Mouse (Mus musculus) adrenal gland, adult 18-20 months (tissue): ENCODE results near the gene Hspa13. TPM values are rescaled to one million over a fixed set of nuclear protein-coding genes. Genes with fewer than 3 reads are reported as not detected.

ENCODE experiments used
- DNase-seq, 2 experiments: peaks; one replicate each; pipeline ENCODE4 v3.0.0; 2021 to 2022; ENCODE audit warnings: low spot score in 2 of 2
- long read RNA-seq, 2 experiments: library from polyadenylated mRNA; stranded (forward); transcript quantifications; one replicate each; pipeline ENCODE4 v2.0.0; 2021
- microRNA-seq, 2 experiments: library from miRNA; unstranded; fragments of <30 nt; microRNA quantifications; one replicate each; pipeline ENCODE4 v1.2.0; 2021; ENCODE audit warnings: borderline number of aligned reads in 2 of 2
- total RNA-seq, 2 experiments: library from RNA; stranded (reverse); gene quantifications; 1 replicate in 1 of 2; 2 replicates in 1 of 2; pipeline ENCODE4 v1.2.3; 2021

Hspa13 gene
- 10 to 100 TPM; 35.9 to 44.5 TPM for total RNA-seq
- long read RNA-seq, experiment 1, full-length matches to known transcripts: 19 of 22 reads
- long read RNA-seq, experiment 1, partial matches to known transcripts: 1 of 22 reads
- long read RNA-seq, experiment 1, other reads (novel, unspliced or antisense): 2 of 22 reads
- long read RNA-seq, experiment 2, full-length matches to known transcripts: 49 of 60 reads
- long read RNA-seq, experiment 2, partial matches to known transcripts: 4 of 60 reads
- long read RNA-seq, experiment 2, other reads (novel, unspliced or antisense): 7 of 60 reads

- peak; percentile 92 for DNase-seq
Observed at GRCm38 (mm10) chr16:75766388-75767249, at the start of gene Hspa13. Gene Hspa13, minus strand, starts transcription at chr16:75767104.

- DNase-seq: no peak
Observed at GRCm38 (mm10) chr16:75779271-75779670, 12.4 kb upstream of the Hspa13 start.

GRCm38 (mm10) chr16:75773222-75773621 lies 6.3 kb upstream of the Hspa13 start:
- DNase-seq: no peak

GRCm38 (mm10) chr16:75767250-75768002 lies 522 bp upstream of the Hspa13 start:
- no peak for DNase-seq

GRCm38 (mm10) chr16:75752876-75753275 lies 14.0 kb downstream of the Hspa13 start:
- DNase-seq: no peak

- no peak for DNase-seq
Observed at GRCm38 (mm10) chr16:75750103-75750502, 16.8 kb downstream of the Hspa13 start.

GRCm38 (mm10) chr16:75748926-75749325 lies 18.0 kb downstream of the Hspa13 start:
- DNase-seq: no peak

GRCm38 (mm10) chr16:75744014-75744413 lies 22.9 kb downstream of the Hspa13 start:
- DNase-seq: no peak

- DNase-seq: peak in 1 of 2 experiments; percentile 3
Observed at GRCm38 (mm10) chr16:75717405-75718173, 49.3 kb downstream of the Hspa13 start.

- DNase-seq: peak; percentile 26 to 36
Observed at GRCm38 (mm10) chr16:75696176-75696575, 70.7 kb downstream of the Hspa13 start.

Small RNA genes lying within 50 kb of the gene (microRNA-seq; reads per million reads assigned to microRNA genes)
- gene Gm22923: 0 reads per million in 2 experiments

Other genes starting within 250 kb of the Hspa13 start
- not detected for gene Lipi, start 181.0 kb downstream of the Hspa13 start, total RNA-seq
- 1 to 10 TPM; 1.3 to 1.4 TPM for gene Rbm11, start 174.3 kb downstream of the Hspa13 start, total RNA-seq